Mouse (Mus musculus) T-helper 17 cell (primary cell): ENCODE data around the gene Fam187b.

Experiments used
- in situ Hi-C, 2 experiments: fragments of 300-600 bp; cut with MboI, MseI; formaldehyde crosslinking; loops; 1 replicate in 1 of 2; 2 replicates in 1 of 2; pipeline ENCODE4 v1.15.1; 2025; ENCODE audit warnings: high pct_unique_total_duplicates in 2 of 2

Gene Fam187b

GRCm38 (mm10) chr7:31008175-31008574 lies 34.6 kb downstream of the Fam187b start:
- in situ Hi-C loops: no loop called here

- in situ Hi-C loops: no loop called here
Observed at GRCm38 (mm10) chr7:31008889-31009288, 35.3 kb downstream of the Fam187b start.

- in situ Hi-C loops: no loop called here
Observed at GRCm38 (mm10) chr7:31012971-31013370, 39.4 kb downstream of the Fam187b start.

- in situ Hi-C loops: no loop called here
Observed at GRCm38 (mm10) chr7:31017104-31017901, 43.7 kb downstream of the Fam187b start.

GRCm38 (mm10) chr7:31028609-31029008 lies 55.0 kb downstream of the Fam187b start:
- in situ Hi-C loops: no loop called here

- in situ Hi-C loops: no loop called here
Observed at GRCm38 (mm10) chr7:31030717-31031116, 57.1 kb downstream of the Fam187b start.

GRCm38 (mm10) chr7:31031731-31032130 lies 58.1 kb downstream of the Fam187b start:
- in situ Hi-C loops: no loop called here

GRCm38 (mm10) chr7:31033409-31034165 lies 60.0 kb downstream of the Fam187b start:
- in situ Hi-C loops: no loop called here

GRCm38 (mm10) chr7:31034789-31035188 lies 61.2 kb downstream of the Fam187b start:
- in situ Hi-C loops: no loop called here

GRCm38 (mm10) chr7:31035291-31035690 lies 61.7 kb downstream of the Fam187b start:
- in situ Hi-C loops: no loop called here

- in situ Hi-C loops: no loop called here
Observed at GRCm38 (mm10) chr7:31036917-31037316, 63.3 kb downstream of the Fam187b start.

GRCm38 (mm10) chr7:31037675-31038074 lies 64.1 kb downstream of the Fam187b start:
- in situ Hi-C loops: no loop called here

GRCm38 (mm10) chr7:31039011-31039410 lies 65.4 kb downstream of the Fam187b start:
- in situ Hi-C loops: no loop called here
